Mouse (Mus musculus) kidney, adult 9 months (tissue): ENCODE data around the gene Shroom3.
A peak's percentile ranks its signal among the peaks of the same experiment; 100 is the strongest.

Source experiments
- DNase-seq: peaks from one replicate; pipeline ENCODE4 v3.0.0; 2022

Gene Shroom3

DNA sequence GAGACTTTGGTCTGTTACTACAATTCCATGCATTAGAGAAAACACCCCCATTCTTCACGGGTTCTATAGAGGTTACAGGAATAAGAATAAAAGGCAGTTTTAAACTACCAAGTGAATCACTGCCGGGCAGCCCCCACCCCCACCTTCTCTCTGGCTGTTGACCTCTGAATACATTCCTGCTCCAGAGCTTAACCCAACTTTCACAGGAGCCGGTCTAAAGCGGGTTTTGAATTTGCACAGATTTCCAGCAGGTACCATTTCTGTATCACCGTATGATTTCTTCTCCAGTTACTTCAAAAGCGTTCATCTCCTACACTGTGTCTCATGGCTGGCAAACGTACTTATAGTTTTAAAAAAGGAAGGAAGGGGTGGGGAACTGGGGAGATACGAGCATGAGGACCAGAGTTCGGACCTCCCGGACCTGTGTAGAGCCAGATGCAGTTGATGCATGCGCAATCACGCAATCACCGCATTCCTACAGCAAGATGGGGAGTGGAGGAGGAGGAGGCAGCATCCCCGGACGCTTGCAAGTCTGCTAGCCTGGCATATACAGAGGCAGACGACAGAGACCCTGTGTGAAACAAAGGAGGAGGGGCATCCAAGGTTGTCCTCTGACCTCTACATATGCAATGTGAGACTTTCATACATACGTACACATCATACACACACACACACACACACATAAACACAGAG lies 15.7 kb downstream of the Shroom3 start:
- no peak for DNase-seq

DNA sequence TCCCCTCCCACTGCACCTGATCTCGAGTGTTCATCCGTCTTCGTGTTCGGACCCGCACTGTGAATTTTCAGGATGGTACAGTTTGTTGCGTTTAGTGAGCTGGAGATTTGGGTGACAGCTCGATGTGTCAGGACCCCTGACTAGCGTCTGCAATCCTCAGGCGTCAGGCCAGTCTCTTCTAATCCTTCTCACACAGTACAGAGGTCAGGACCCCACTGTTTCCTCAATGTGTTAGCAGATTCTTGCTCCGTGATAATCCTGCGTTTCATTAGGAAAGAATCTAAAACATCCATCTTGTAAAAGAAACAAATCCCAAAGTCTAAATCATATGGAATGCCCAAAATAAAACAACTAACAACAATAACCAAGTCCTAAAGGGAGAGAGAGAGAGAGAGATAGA lies 18.5 kb downstream of the Shroom3 start:
- DNase-seq: no peak

DNA sequence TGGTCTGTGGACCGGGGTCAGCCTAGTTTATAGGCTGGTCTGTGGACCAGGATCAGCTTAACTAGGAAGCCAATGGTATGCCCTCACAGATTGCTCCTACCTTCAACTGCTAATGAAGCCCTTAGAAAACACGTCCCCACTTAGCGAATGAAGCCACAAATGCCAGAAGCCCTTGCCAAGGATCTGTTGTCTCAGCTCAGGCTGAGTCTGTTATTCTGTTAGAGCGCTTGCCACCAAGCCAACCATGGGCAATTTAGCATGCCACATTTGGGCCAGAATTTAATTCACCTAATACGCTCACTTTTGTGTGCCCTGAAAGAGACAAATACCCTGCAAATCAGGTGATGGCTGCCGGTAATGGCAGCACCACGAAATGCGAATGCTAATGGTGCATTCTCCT lies 20.4 kb downstream of the Shroom3 start:
- DNase-seq: no peak

DNA sequence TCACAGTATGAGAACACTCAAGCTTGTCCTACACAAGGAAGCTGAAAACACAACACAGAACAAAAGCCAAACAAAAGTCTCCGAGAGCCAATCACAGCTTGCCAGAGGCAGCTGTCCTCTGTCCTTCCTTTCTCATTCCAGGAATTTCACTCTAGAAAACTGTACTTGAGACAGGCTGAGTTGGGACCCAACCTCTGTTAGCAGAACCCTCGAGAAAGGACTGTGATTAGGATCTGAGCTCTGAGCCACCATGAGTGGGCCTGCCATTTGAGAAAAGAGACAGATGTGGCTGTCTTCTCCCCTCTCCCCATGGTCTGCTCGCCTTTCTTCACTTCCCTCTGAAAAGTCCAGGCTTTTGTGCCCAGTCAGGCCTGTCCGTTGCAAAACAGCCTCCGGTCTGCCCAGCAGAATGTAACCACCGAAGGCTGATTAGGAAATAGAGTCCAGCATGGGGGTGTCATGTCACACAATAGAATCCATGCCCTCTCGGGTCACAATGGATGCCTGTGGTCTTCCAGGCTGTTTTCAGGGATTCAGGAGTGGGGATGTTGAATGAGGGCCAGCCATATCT lies 24.8 kb downstream of the Shroom3 start:
- no peak for DNase-seq

DNA sequence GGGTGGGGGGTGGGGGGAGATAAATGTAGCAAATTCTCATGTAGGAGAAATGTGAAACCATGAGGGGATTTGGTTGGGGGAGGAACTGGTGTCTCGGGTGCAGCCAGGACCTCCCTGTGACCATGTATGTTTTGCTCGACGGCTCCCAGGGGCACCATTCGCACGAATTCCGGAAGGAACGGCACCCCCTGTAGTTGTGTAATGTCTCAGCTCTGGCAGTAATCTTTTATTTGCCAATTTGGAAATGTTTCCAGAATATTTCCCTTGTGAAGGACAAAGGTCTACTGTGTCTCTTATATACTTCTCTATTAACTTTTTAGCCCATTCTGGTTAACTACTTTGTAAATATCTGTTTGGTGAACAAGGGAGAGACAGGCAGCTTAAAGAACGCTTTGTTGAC lies 27.5 kb downstream of the Shroom3 start:
- DNase-seq: peak; percentile 67

DNA sequence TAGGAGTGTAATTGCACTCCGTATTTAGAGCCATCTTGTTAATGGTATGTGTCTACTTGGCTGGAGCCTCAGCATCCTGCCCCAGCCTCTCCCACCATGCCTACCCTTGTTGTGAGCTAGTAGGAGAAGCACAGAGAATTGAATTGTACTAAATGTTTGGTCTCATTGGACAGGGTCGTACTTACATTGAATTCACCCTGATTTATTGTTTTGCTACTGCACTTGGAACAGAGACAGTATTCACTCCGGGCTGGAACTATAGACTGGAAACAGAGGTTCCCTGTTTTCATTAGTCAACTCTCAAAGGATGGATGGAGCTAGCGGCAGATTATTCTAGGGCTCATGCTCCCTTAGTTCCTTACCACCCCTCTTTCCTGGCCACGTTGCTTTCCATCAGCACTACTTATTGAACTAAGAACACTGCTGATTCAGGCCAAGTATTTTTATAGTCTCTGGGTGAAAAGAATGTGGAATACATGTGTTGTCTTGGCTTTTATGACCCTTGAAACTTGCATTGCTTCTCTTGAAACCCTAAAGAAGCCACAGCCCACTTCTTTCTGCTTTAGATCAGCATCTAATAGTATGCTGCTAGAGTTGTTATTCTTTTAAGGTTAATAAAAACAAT lies 28.5 kb downstream of the Shroom3 start:
- no peak for DNase-seq

DNA sequence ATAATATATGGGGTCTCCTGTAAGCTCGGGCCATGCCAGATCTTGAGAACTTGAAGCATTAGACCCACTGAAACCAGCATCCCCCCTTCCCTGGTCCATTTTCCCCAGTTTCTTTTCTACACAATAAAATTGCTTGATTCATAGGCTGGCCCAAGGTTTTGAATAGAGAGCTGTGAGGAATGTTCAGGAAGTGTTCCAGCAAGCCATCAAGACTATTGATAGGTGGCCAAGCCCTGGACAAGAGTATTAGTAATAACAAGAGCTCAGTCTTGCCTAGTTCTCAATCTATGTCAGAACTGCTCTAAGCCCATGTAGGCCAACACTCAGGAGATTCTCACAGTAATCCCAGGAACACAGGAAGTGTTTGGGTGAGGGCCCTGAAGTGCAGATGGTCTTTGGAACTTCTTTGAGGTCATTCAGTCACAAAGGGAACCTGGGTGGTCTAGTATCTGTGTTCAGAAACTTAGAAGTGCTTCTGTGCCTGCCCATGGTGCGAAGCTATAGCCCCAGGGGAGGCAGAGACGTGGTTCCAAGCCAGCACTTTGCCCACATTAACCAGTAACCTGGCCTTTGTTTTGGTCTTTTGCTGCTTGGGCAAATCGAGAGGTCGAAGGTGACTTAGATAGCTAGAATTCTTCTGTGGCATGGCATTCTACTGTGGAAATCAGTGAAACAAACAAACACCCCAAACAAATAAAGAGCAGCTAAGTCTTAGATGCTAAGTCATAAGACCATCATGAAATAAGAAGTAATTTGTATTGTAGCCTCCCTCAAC lies 29.6 kb downstream of the Shroom3 start:
- DNase-seq: peak; percentile 85

DNA sequence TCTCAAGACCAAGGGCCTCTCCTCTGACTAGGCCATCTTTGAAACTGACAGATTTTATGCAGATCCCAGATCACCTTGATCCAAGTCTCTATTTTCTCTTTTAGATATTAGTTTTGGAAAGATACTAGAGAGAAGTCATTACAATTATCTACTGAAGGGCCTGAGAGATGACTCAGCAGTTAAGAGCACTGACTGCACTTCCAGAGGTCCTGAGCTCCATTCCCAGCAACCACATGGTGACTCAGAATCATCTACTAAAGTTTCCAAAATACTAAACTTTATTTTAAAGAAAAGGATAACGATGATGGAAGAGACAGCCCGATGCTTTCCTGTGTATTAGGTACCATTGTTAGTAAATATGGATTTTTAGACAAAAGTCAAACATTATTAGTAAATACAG lies 31.7 kb downstream of the Shroom3 start:
- DNase-seq: no peak

DNA sequence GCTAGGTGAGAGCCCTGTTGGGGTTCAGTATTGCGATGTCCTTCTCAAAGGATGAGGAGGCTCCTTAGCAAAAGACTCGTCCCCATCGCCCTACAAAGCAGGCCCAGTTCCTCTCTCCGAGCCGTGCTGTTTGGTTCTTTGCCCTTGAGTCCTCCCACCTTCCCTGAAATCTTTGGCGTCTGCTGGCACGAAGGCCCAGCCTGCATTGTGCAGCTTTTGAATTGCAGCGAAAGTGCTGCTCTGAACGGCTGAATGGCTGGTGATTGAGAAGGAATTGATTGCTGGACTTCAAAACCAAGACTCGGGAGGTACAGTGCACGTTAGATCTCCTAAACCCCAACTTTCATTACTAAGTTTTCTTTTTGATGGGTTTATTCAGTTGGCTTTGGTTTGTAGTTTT lies 32.1 kb downstream of the Shroom3 start:
- no peak for DNase-seq

DNA sequence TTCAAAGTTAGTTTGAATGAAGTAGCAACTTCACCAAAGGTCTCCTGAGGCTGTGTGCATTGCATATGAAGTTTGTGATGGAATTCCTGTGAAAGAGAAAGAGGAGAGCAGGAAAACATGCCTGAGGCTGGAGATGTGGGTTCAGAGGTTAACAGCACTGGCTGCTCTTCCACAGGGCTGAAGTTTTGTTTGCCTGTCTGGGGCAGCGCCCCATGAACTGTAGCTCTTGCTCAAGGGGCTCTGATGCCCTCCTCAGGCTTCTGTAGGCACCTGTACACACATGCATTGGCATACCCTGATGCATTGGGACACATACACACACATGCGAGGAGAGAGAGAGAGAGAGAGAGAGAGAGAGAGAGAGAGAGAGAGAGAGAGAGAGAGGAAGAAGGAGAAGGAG lies 32.7 kb downstream of the Shroom3 start:
- peak; percentile 31 for DNase-seq

DNA sequence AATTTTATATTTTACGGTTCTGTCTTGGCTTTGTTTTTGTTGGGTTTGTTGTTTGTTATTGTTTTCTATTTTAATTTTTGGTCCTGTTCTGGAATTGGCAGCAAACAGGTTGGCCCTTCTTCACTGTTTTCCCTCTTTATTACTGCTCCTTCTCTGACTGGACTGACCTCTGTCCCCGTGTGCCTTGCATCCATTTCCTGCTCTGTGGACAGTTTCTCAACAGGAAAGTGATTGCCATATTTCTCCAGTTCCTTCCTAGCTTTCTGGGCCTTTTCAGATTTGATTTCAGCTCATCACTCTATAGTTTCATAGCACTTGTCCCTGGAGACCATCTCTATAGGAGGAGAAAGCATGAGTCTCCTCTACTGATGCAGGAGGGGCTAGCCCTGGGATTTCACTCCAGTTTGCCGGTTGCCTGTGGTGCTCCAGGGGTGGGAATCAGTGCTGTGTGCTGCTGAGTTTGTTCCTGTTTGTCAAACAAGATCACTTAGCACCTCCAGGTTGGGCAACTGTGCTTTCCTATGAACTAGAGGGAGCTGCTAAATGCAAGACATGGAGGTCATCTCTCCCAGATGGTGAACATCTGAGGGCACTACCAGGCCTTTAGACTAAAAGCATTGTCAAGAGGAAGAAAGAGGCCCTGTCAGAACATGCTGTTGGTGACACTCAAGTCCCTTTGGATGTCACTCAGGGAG lies 34.6 kb downstream of the Shroom3 start:
- DNase-seq: peak; percentile 32

DNA sequence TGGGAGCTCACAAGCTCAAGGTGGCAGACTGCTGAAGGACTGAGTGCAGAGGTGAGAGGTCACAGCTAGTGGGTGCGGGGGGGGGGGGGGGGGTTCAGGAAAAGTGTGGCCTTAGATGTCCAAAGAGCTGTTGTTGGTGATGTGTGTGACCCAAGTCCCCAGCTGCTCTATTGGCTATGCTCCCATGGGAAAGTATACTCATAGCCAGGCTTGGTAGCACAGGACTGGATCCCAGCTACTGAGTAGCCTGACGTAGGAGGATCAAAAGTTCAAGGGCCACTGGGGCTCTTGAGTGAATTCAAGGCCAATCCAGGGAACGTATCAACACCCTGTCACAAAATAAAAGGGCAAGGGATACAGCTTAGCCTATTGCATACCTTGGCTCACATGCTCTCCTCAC lies 35.6 kb downstream of the Shroom3 start:
- DNase-seq: peak; percentile 32

DNA sequence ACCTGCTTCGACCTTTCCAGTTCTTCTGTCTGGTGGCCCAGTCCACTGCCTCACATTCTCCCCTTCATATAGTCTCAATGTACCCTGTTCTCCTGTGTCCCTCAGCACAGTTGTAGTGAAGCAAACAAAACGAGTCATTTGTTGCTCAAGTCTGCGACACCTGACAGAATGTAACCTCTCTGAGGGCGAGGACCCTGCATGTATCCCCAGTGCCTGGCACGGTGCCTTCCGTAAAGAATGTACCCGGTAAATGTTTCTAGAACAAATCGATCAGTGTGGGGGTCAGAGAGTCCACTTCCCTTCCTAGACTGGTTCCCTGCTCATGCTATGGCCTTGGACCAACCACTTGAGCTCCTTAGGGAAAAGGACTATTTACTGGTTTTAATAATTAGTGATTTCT lies 38.4 kb downstream of the Shroom3 start:
- DNase-seq: no peak

DNA sequence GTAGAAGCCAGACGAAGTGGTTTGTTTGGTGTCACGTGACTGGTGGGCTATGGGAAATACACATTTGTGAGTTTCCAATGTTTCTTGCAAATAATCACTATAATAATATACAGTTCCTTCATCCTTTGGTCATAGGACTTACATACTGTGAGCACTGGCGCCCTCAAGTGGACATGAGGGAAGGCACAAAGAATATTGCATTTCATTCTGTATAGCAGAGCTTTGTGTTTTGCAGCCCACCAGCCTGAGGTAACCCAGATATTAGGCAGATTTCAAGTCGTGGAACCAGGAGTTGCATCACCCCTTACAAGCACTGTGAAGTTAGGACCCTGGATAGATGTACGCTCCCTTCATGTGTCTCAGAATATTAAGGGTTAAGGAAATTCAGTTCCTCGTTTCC lies 42.7 kb downstream of the Shroom3 start:
- DNase-seq: peak; percentile 67

DNA sequence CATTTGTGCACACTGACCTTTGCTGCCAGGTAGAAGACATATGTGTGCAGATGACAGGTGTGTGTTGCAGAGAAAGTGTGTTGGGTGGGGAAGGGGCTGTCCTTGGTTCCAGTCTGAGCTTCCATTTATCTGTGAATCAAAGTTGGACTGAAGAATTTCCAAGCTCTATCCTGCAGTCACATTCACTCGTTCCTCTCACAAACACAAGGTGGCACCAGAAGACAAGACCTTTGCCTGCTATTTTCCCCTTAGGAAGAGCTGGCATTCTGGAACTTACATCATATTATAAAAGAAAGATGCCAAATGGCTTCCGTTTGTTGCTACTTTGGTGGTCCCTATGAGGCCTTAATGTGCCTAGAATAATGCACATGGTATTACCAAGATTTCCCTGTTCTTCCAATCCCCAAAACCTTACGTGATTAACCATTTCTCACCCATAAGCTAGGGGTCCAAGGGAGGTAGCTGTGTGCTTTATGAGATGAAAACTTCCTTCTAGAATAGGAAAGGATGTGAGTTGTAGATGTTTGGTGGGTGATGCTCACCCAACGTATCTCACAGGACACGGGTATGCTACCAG lies 45.1 kb downstream of the Shroom3 start:
- DNase-seq: peak; percentile 73

DNA sequence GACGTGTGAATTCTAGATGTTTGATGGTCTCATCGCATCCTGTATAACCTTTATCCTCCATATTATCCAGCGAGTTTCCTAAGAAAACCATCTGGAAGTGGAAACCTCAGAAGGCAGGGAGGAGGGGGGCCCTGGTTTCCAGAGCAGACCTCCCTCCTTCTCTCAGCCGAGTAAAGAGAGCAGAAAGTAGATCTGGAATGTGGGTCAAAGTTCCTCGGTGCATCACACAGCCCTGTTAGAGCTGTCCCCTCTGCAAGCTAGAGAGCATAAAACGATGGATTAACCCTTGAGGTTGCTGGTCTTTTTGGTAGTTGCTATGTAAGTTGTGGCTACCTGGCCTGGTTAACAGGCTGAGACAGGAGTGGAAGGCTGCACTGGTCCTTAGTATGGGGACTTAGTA lies 46.0 kb downstream of the Shroom3 start:
- DNase-seq: no peak

DNA sequence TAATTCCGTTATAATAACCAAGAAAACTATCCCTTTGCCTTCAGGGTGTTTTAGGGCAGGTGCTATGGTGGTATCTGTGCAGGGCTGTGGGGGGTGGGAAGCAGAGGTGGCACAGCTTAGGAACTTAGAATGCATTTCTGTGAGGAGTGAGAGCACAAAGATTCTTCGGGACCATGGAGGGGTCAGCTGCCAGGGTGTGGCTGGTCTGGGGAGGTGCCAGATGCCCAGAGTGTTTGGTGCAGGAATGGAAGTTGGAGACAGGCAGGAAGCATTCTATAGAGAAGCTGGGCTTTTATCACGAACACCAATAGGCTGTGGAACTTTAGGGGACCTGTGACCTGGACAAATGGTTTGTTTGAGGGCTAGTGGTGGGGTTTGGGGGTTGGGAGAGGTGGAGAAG lies 58.6 kb downstream of the Shroom3 start:
- DNase-seq: no peak

DNA sequence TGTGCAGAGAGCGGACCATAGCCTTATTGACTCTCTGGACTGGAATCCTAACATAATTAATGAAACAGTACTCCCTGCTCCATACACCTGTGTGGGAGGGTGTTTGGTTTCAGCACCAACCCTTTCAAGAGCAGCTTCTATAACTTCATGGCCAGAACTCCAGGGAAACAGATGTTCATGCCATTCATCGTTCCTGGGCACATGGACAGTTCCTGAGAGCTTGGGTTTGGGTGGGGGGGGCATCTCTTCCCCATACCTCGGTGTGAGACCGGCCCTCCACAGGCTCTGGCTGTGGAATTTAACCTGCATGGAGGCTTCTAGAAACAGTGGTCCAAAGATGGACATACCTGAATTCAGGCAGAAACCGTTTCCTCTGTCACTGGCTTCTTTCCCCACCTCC lies 59.5 kb downstream of the Shroom3 start:
- DNase-seq: no peak

DNA sequence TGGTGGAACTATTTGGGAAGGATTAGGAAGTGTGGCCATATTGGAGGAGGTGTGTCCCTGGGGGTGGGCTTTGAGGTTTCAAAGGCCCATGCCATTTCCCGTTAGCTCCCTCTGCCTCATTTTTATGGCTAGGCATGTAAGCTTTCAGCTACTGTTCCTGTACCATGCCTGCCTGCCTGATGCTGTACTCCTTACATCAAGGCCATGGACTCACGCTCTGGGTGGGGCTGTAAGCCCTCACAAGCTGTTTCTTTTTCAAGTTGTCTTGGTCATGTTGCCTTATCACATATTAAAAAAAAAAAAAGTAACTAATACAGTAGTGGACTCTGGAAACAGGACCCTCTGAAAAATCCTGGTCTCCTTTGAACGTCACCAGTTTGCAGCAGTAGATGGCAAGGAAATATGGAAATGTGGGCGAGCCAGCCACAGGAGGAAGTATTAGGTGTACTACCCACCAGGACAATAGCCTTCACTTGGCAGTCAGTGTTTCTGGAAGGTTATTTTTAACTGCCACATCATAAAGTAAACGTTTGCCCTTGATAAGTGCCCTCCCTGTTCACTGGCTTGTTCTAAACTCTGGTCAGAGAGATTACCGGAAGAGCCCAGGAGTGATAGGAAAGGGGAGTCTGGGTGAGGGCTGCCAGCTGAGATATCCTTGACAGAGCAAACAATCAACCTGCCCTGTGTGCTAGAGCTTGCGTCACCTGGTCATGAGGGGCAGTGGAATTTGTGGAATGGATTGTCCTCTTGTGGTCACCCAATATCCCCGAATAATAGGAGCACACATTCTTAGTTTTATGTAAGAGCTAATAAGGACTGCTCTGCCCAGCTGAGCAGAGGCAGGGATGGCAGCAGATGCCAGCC lies 62.4 kb downstream of the Shroom3 start:
- DNase-seq: no peak

DNA sequence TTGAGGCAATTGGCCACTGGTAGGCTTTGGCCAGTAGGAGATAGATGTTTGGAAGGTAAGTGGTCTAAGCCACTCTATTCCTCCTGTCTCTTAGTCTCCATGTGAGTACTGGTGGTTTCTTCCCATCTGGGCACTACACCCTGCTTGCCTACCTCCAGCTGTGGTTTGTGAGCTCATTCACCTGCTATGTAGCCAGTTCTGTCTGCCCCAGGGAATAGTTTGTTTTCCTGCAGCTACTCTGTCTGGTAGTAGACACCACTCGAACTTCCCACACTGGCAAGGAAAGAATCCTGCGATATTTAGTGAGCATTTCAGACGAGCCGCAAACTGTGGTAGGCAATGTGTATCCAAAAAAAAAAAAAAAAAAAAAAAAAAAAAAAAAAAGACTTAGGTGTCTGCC lies 68.3 kb downstream of the Shroom3 start:
- DNase-seq: no peak

DNA sequence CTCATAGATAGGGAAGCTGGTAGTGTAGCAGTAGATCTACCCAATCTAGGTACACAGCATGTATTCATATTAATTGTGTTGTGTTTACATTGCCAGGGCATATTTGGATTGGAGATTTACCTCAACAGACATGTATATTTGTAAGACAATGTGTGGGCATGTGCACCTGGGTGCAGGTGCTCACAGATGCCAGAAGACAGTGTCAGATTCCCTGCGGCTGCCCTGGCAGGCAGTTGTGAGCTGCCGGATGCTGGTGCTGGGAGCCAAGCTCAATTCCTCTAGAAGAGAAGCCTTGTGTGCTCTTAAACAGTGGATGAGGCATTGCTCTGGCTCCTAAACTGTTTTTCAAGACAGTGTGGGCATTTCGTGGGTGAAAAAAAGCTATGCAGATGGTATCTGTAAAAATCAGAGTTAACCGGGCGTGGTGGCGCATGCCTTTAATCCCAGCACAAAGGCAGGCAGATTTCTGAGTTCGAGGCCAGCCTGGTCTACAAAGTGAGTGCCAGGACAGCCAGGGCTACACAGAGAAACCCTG lies 72.1 kb downstream of the Shroom3 start:
- no peak for DNase-seq
